Mouse (Mus musculus) E14TG2a.4 (cell line): ENCODE measurements at regions not wholly inside any gene's neighbourhood (a gene's known extent, or its start where the extent isn't known, plus 50 kb on each side); places are given as distances from the start of the nearest gene placed in this dataset.

Experiments used
- CTCF ChIP-seq: conservative IDR thresholded peaks from 2 replicates; pipeline ENCODE4 v1.5.1; 2014; ENCODE audit warnings: low read length
- NANOG ChIP-seq: IDR thresholded peaks from 2 replicates; pipeline ENCODE4 v1.6.1; 2014; ENCODE audit warnings: borderline replicate concordance, low read length, mixed read lengths
- POU5F1 ChIP-seq: IDR thresholded peaks from 2 replicates; pipeline ENCODE4 v1.6.1; 2014; ENCODE audit warnings: low read length, borderline replicate concordance

DNA sequence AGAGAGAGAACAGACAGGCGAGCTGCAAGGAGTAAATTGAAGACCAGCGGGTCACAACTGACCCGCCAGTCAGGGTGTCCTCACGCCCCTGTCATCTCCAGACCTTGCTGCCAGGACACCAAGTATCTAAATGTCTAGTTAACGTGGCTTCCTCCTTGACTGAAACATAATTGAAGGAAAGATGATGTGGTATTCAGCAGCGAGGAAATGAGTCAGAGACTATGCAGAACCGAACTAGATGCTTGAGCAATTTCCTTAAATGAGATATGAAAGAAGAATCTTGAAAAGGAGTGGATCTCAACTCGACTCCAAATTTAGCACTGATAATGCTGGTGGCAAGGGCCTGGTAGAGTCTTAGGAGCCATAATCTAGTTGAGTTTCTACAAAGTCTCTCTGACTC, 329.3 kb upstream of the Fam92a start:
- no peak for TF ChIP-seq CTCF
- TF ChIP-seq POU5F1, result no peak
- no peak for TF ChIP-seq NANOG
